Mouse (Mus musculus): ENCODE data around the gene Gtsf1l.
"Not testable (repeated sequence)": the region's sequence is repeated elsewhere in the genome, so short reads cannot be mapped to it uniquely, and the experiment has no call there.

Gtsf1l gene

GRCm38 (mm10) chr2:163086561-163086960, 1.1 kb downstream of the Gtsf1l start:
- DNase-seq (ENCODE audit: low read depth, low spot score), result no peak

DNA sequence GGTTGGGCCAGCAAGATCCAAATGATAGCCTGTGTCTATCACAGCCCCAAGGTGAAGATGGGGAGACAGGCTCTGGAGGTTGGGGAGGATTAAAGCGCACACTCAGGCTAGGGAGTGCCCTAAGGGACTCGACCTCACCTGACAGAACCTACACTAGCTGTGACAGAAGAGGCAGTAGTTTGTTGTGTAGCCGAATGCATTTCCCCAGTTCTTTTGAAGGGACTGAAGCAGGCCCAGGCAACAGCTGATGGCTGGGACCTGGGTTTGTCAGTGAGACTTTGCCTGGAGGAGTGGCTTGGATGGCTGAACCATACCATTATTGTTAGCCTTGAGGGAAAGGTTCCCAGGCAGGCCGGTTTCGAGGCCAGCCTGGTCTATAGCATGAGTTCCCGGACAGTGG, 2.6 kb downstream of the Gtsf1l start:
- no peak for DNase-seq (ENCODE audit: low read depth, low spot score)

DNA sequence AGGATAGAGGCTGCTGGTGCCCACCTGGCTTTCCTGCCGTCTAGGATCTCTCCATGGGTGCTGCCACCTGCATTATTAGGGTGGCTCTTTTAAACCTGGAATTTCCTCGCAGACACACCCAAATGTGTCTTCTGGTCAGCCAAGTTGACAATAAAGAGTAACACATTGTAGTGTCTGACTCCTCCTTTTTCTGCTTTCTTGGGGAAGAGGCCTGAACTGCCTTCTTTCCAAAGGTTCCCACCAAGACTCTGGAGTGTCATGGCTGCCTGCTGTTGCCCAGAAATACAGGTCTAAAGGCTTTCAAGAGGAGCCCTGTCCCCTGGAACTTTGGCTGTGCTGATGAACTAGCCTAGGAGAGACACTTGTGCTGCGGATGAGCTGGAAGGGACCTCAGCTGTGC, 3.1 kb downstream of the Gtsf1l start:
- no peak for DNase-seq (ENCODE audit: low read depth, low spot score)

GRCm38 (mm10) chr2:163082591-163082990, 5.1 kb downstream of the Gtsf1l start:
- no peak for DNase-seq (ENCODE audit: low read depth, low spot score)

- no peak for DNase-seq (ENCODE audit: low read depth, low spot score)
Measured at GRCm38 (mm10) chr2:163079041-163079440, 8.6 kb downstream of the Gtsf1l start.

DNA sequence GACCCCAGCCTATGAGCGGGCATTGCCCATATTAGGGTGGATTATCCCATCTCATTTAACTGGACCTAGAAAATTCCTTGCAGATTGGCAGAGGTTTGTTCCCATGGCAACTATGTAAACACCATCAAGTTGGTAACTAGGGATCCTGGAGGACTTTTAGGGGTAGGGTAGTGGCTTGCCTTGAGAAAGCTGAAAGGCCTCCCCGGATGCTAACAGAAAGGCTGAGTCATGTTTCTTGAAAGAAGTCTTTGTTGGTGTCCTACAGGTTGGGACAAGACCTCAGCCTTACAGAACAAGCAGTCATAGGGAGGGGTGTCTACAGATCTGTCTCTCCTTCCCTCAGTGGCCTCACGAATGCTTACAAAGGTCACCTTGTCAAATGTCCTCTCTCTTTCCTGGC, 12.4 kb downstream of the Gtsf1l start:
- no peak for DNase-seq (ENCODE audit: low read depth, low spot score)

- no peak for DNase-seq (ENCODE audit: low read depth, low spot score)
Measured at GRCm38 (mm10) chr2:163074808-163075207, 12.8 kb downstream of the Gtsf1l start.

GRCm38 (mm10) chr2:163074006-163074405, 13.6 kb downstream of the Gtsf1l start:
- DNase-seq (ENCODE audit: low read depth, low spot score), result peak; percentile 32

DNA sequence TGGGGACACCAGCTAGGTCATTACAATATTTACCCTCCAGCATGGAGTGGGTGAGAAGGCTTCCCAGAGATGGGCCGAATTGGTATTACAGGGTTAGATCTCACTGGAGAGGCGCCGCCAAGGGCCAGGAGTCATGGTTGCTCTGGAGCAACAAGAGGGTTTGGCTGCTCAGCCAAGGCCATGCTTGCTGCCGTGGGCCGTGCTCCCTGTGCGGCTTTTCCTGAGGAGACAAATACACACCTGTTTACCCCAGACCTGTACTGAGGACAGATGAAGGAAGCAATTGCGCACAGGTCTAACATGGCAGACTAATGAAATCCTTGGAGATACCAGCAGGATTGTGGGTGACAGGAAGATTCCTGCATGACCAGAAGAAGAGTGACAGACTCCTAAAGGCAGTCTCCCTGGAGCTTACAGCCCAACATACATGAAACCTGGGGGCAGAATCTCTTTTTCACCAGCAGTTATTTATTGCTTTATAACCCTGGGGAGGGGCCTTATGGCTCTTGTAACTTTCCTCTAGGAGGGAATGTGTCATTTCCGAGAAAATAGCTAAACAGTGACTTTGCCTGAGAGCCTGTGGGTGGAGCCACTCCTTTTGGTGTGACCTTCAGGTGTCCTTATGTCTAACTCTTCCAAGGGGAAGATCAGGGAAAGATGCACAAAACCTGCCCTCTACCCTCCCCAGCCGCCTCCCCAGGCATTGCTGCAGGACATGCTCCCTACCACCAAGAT, 14.5 kb downstream of the Gtsf1l start:
- no peak for DNase-seq (ENCODE audit: low read depth, low spot score)

- DNase-seq (ENCODE audit: low read depth, low spot score), result no peak
Measured at GRCm38 (mm10) chr2:163071590-163071989, 16.1 kb downstream of the Gtsf1l start.

DNA sequence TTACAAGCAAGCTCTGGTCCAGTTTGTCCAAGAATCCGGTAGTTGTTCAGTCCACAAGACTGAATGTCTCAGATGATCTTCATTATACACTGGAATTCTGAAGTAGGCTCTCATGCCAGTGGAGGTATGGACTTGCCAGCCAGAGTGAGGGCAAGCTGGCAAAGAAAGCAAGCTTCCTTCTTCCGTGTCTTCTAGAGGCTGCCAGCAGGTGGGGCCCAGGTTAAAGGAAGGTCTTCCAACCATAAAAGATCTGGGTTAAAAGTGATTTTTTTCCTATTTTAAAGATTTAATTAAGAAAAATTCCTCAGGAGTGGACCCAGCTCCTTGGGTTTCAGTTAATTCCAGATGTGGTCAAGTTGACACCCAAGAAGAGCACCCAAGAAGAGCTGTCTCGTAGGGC, 17.4 kb downstream of the Gtsf1l start:
- no peak for DNase-seq (ENCODE audit: low read depth, low spot score)

DNA sequence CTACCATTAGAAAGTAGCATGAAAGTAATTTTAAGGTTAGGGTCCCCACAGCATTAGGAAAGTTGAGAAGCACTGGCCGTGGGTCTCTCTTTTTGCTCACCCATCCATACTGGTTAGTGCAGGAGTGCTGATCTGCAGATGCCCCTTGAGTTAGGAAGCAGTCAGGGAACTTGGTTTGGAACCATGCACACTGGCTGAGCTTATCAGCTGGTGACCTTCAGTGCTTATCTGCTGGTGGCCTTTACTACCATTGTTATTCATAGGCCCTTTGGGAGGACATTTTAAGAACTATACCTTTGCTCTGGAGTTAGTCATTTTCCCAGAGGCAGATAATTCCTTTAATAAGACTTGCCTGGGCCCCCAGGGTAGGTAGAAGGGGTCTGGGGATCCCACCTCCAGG, 20.4 kb downstream of the Gtsf1l start:
- DNase-seq (ENCODE audit: low read depth, low spot score), result no peak

DNA sequence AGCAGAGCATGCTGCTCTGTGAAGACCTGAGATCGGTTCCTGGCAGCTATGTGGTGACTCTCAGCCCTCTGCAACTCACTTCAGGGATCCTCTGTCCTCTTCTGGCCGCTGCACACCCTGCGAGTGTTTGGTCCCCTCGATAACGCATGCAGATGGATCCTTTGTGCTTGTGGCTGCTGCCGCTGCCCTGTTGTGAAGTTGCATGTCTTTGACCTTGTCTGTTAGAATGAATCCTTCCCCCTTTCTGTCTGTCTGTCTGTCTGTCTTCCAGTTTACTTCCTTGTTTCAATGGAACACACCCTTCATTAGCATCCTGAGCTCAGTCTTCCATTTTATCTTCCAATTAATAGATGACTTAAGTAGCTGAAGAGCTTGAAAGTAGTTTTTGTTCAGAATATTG, 21.3 kb downstream of the Gtsf1l start:
- DNase-seq (ENCODE audit: low read depth, low spot score), result no peak

GRCm38 (mm10) chr2:163062119-163062508, 25.5 kb downstream of the Gtsf1l start:
- no peak for DNase-seq (ENCODE audit: low read depth, low spot score)

GRCm38 (mm10) chr2:163061203-163062118, 26.2 kb downstream of the Gtsf1l start:
- DNase-seq (ENCODE audit: low read depth, low spot score), result no peak

- DNase-seq (ENCODE audit: low read depth, low spot score), result no peak
Measured at GRCm38 (mm10) chr2:163060630-163061029, 27.0 kb downstream of the Gtsf1l start.

- not testable (repeated sequence) for DNase-seq (ENCODE audit: low read depth, low spot score)
Measured at GRCm38 (mm10) chr2:163058981-163059380, 28.7 kb downstream of the Gtsf1l start.

DNA sequence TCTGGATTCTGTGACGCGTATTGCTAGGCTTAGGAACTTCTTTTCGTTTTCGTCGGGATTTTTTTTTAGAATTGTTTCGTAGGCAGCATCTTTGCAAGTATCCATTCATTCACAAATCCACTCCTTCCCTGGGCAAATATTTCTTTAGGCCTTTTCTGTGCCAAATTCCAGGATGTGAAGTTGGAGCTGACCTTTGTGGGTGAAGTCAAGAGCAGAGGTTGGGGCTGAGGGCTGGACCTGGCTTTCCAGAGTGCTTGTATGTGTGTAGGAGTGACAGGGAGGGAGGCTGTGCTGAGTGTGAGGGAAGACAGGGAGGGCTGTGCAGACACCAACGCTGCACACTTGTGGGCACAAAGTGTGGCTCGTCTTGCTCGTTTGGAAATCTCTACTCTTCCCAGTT, 31.1 kb downstream of the Gtsf1l start:
- no peak for DNase-seq (ENCODE audit: low read depth, low spot score)

GRCm38 (mm10) chr2:163055715-163056114, 31.9 kb downstream of the Gtsf1l start:
- DNase-seq (ENCODE audit: low read depth, low spot score), result no peak

DNA sequence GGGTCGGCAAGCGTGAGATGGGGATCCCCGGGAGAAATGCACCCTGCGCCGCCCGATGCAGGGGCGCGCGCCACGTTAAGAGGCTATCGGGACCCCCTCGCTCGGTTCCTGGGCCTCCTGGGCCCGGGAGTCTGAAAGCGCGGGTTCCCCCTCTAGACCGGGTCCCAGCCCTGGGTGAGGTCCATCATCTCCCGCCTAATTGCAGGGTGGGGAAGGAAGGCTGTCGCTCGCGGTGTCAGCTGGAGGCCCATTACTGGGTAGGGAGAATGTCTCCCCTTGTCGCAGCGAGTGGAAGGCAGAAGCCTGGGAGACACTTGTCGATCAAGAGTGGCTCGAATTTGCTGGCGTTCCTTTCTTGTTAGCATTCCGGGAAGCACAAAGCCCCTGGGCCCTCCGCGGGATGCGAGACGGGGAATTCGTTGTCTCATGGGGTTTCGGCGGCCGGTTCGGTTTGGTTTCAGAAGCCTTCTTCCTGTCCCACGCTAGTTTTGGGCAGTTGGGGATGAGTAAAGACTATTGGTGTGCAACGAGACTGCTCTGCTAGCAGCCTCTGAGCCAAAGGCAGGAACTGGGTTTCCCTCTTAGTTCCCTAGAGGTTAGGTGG, 32.7 kb downstream of the Gtsf1l start:
- no peak for DNase-seq (ENCODE audit: low read depth, low spot score)

DNA sequence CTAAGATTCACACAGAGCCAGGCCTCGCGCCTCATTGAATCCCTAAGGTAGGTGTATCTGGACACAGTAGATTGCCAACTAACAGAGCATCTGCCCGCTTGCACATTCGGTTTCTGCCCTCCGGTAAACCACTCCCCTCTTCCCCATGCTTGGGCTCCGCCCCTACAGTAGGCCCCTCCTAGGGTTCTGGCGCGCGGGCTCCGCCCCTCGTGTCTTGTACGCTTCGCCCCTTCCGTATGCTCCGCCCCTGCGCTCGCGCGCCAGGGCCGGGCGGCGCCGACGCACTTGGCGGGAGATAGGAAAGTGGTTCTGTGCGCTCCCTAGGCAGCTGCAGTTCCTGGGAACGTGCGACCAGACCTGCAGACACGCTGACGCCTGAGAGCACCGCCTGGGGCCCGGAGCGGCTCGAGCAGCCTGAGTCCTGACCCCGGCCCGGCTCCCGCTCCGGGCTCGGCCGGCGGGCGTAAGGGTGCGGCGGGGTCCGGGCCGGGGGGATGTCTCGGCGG, 33.3 kb downstream of the Gtsf1l start, which contains the start of gene Mybl2:
Gene Mybl2, plus strand, starts transcription at position 353 of the 506 bp plus-strand sequence.
- DNase-seq (ENCODE audit: low read depth, low spot score), result peak; percentile 80

- DNase-seq (ENCODE audit: low read depth, low spot score), result no peak
Measured at GRCm38 (mm10) chr2:163052826-163053225, 34.8 kb downstream of the Gtsf1l start.

Data from brain, embryonic 18.5 days (tissue).